Mouse (Mus musculus) left cerebral cortex, adult 11 months (tissue): Measurements from ENCODE around the gene Iffo2.
"Not testable (repeated sequence)": the region's sequence is repeated elsewhere in the genome, so short reads cannot be mapped to it uniquely, and the experiment has no call there.

Source experiments
- DNase-seq: peaks from one replicate; pipeline ENCODE4 v3.0.0; 2022; ENCODE audit warnings: low spot score

Gene Iffo2

DNA sequence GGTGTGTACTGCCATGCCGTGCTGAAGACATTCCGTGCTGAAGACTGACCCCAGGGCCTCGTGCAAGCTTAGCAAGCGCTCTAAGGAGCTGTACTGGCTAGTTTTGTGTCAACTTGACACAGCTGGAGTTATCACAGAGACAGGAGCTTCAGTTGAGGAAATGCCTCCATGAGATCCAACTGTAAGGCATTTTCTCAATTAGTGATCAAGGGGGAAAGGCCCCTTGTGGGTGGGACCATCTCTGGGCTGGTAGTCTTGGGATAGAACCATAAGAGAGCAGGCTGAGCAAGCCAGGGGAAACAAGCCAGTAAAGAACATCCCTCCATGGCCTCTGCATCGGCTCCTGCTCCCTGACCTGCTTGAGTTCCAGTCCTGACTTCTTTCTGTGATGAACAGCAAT lies at the start of gene Iffo2:
TSS of gene Iffo2 (plus strand) at position 301 of the 400 bp plus-strand sequence.
- DNase-seq: not testable (repeated sequence)

DNA sequence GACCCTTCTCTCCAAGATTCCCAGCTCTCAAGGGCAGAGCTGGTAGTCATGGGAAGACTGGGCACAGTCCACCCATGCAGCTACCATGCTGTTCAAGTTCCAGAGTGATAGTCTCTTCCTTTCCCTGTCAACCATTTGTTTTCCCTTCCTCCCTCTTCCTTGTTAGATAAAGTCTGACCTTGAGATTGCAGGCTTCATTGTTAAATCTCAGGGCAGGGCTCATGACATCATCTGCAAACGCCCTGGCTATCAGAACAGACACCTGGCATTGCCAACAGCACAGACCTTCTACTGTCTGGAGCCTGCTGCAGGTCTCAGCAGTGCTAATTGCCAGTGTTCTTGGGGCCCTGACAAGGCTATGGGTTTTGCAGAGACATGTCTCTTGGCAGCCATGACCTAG lies 48.9 kb upstream of the Iffo2 start:
- no peak for DNase-seq

DNA sequence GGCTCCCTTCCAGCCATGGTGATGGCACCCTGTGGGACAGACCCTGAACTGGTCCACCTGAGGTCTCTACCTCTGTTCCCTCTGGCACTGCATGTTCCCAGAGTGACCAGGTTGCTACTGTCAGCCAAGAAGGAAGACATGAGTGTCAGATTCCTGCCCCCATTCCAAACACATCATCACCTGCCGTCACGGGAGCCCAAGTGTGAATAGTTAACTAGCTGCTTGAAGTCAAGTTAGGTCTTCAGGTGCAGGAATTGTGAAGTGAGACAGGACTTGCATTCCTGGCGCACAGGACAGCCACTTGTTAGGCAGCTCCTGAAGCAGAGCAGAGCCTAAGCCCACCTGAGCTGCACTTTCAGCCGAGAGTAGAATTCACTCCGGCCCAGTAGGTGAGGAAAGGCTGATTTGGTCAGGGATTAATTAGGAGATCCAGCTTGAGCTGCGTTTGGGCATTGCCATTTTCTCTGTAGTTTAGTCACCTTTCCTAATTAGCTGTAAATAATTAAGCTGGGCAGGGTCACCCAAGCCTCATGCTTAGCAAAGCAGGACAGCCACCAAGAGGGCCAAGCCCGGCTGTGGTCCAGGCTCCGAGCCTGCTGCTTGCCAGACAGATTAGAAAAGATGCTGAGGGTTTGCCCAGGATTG lies 46.8 kb upstream of the Iffo2 start:
- DNase-seq: no peak

DNA sequence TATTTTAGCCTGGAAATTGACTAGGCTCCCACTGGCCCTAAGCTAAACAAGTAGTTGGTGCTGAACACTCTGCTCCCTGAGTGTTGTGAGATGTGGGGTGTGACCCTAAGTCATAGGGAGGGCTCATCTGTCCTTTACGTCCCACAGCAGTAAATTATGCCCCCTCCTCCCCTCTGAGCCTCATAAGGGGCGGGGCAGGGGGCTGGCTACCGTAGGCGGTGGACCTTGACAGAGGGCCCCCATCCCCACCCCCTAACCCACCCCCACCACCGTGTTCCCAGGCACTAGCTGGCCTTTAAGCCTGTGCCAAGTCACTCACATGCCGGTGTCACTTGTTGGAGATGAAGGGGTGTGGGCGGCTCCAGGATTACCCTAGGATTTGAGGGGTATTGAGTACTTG lies 45.9 kb upstream of the Iffo2 start:
- DNase-seq: no peak

DNA sequence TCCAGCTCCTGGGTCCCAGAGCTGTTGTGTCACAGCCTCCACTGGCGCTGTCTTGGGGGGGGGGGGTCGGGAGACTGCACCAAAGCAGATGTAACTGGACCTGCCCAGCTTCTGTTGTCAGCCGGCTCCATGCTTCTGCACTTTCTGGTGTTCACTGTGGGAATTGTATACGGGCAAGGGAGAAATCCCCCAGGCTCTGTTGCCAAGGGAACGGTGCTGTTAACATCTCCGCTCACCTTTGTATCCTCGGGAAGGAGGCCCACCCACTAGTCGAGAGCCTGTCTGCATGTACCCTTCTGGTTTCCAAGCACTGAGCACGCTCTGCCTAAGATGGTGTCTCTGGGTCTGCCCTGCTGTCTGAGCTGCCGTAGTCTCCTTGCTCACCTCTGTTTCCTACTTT lies 43.3 kb upstream of the Iffo2 start:
- no peak for DNase-seq

DNA sequence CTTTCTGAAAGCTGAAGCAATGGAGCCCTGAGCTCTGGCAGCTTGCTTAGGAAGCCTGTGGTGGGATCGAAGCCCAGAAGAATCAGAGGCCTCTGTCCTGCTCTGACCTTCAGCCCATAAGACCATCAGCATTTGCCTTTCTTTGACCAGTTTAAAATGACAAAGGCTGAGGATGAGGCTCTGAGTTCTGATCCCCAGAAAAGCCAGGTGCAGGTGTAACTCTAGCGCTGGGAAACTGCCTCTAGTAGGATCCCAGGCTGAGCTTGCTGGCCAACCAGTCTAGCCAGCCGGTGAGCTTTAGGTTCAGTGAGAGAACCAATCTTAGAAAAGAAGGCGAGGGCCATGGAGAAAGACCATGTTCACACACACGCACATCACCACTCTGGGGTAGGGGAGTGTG lies 42.0 kb upstream of the Iffo2 start:
- no peak for DNase-seq

DNA sequence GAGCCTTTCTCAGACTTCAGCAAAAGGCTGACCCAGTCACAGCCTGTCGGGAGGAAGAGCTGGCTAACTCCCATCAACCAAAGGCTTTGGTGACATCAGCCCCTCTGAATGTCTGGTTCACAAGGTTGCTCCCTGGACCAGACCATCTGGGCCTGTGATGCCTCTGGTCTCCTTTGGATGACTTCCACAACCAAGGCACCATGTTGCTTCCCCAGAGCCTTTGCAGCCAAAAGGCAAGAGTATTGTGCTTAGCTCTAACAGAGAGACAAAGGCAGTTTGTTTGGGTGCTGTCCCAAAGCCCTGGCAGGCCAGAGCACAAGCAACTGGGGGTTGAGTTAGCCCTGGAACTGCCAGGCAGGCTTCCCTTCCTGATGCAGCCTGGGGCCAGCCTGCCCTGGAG lies 40.4 kb upstream of the Iffo2 start:
- DNase-seq: no peak

DNA sequence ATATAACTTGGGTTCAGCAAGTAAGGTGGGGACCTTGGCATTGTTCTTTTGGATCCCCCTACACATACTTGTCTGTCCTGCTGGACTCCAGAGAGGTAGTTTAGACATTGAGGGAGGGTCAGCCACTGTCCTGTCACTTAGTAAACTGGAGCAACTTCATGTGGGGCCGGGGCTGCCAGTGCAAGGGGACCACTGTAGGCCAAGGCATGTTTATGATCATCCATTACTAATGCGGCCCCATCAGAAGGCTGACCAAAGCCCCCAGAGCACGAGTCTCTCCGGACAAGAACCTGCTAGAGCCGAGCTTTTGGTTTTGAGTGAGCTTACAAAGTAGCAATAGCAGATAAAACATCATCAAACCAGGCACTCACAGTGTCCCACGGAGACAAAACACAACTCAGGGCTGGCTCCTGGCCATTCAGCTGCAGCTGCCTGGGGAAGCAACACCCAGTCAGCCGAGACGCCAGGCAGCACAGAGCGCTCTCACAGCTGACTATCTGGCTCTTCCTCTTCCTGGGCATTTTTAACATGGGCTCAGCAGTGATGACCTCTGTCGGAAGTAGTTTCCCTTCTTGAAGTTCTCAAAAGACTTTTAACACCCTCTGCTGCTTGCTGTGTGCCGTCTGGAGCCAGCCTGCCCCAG lies 39.8 kb upstream of the Iffo2 start:
- no peak for DNase-seq

DNA sequence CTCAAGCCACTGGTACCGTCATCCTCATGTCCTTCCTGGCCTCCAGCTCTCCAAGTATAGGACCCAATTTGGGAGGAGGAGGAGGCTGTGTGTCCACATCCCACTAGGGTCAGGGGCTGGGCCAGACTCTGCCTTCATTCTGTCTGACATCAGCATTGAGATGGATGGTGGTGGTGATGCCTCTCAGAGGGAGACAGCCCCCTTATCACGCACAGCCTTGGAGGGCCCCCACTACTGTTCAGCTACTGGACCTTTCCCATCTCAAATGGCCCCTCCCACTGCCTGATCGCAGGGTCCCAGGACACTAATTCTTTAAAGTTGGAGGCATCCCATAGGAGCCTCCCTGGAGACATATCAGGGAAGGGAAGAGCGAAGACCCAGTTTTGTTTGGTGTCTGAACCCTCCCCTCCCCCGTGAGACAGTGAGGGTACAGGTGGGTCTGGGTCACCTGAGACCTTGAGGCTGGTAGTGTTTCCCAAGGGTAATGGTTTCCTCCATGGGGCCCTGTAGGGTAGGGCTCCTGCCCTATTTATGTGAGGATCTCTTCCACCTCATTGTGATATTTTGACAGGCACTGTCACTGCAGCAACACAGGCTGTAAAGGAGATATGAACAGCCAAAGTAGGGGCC lies 38.7 kb upstream of the Iffo2 start:
- no peak for DNase-seq

DNA sequence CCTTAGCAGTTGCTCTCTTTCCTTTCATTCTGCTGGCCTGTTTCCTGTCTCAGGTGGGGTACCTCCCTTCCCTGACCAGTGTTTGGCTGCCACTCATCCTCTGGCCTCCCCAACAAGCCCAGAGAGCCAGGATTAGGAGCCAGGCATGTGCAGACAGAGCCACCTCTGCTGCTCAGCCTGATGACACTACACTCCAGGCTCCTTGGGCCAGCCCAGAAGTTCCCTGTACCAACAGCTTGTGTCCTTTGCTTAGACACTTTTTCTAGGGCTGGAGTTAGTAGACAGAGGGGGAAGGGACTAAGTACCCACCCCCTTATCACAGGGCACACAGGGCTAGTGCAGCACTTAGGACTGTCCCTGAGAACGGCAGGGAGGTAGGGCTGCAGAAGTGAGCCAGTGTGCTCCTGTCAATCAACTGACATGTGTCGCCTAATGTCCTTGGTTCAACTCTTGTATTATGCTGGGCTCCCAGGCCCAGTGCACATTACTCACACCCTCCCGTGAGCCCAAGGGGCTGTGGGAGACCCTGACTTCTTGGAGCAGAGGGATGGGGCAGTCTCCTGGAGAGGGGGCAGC lies 38.0 kb upstream of the Iffo2 start:
- DNase-seq: no peak

DNA sequence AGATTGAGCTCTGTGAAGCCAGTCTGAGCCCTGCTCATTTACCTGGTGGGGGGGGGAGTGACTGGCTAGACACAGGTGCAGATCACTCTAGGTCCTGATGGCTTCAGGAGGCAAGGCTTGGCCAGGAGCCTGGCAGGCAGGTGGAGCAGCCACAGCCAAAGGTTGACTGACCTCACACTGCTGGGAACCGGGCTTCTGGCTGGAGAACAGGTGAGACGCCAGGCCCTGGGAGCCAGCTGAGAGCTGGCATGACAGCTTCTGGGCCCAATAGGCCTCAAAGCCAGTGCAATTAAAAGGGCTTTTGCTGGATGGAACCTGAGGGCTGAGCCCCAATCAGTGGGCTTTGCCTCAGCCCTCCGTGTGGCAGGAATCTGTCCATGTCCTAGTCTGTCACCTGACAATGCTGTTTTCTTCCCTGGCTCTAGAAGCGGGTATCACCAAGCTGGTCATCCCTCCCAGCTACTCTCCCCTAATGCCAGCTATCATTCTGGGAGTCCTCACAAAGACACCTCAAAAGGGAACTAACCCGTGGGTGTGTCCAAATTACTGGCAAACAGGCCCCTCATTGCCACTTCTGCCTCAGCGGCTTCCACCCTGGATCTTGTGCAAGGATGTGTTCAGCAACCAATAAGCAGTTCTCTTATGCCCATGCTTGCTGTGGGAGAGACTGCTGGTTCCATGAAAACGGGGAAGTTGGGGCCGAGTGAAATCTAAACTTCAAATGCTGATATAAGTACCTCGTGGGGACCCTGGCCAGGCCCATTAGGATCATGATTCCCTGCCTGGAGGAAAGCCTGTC lies 36.9 kb upstream of the Iffo2 start:
- DNase-seq: no peak

DNA sequence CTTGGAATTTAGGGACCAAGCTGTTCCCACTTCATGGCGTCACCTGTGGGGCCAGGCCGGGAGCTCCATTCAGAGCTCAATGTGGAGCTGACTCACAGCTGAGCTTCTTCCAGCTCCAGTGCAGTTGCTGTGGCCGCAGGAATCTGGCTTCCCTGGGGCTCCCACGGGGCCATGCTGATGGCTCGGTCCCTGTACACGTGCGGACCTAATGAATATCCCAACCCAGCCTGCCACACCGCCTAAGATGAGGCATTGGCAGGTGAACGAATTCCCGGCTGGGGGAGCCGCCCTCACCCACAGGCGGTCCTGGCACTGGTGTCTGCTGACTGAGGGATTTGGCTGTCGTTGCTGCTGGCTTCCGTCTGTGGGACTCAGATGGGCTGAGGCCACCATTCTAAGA lies 29.5 kb upstream of the Iffo2 start:
- DNase-seq: no peak

DNA sequence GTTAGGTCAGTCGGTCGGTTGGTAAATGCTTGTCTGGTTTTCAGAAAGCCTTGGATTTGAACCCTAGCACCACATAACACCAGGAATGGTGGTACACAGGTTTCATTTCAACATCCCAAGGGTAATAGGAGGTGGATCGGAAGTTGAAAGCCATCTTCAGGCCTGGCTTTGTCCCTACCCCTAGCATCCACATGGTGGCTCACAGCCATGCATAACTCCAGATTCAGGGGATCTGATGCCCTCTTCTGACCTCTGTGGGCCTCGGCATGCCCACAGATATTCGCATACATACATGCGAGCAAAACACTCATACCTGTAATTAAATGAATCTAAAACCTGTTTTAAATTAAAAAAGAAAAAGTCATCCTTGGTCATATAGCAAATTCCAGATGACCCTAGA lies 28.6 kb upstream of the Iffo2 start:
- DNase-seq: no peak

DNA sequence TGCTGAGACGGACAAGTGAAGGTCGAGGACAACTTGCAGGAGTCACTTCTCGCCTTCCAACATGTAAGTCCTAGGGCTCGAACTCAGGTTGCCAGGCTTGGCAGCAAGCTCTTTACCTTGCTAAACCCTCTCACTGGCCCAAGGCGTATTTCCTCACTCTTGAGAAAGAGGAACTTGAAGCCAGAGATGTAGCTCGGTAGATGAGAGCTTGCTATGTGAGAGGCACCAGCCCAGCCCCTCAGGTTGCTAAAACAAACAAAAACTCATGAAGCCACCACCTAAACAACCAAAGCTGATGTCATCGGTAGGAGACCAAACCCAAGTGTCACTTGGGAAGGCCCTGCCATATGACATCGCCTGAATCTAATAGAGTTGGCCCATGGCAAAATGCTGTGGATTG lies 26.4 kb upstream of the Iffo2 start:
- DNase-seq: no peak

DNA sequence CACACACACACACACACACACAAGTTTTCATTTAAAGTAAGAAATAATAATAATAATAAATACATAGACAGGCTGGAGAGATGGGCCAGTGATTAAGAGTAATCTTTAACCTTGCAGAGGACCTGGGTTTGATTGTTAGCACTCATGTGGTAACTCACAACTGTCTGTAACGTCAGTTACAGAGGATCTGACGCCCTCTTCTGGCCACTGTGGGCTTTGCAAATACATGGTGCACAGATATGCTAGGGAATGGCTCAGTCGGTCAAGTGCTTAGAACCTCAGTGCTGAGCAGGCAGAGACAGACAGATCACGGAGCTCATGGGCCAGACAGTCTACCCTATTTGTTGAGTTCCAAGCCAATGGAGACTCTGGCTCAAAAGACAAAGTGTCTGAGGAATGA lies 24.6 kb upstream of the Iffo2 start:
- no peak for DNase-seq

DNA sequence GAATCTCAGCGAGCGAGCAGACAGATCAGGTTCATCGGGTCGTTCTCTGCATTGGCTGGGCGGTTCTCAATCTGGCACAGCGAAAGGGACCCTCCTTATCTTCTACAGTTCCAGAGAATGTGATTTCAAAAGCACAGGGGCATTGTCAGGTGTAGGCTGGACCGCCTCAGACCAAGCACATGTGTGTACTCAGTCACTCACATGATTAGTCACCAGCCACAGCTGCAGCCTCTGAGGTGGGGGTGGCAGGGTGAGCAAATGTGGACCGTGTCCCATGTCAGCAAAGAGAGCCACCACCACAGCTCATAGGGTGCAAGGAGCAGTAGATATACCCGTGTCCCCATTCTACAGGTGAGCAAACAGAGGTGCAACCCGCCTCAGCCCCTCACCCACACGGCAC lies 23.6 kb upstream of the Iffo2 start:
- no peak for DNase-seq

DNA sequence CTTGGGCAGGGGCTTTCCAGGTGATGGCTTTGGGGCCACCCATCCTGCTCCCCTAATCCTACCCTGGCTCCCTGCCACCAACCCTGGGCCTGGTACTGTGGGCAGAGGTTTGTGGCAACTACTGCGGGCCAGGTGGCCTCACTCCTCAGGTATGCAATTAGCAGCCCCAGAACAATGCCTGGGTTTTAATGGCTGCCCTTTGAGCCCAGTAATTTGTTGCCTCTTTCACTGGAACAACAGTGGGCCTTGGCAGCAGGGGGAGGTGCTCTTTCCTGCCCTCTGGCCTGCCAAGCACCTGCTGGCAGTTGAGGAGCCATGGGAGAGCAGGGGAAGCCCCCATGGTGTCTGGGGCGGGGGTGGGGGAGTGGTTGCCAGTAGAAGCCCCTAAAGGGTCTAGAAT lies 21.3 kb upstream of the Iffo2 start:
- no peak for DNase-seq

DNA sequence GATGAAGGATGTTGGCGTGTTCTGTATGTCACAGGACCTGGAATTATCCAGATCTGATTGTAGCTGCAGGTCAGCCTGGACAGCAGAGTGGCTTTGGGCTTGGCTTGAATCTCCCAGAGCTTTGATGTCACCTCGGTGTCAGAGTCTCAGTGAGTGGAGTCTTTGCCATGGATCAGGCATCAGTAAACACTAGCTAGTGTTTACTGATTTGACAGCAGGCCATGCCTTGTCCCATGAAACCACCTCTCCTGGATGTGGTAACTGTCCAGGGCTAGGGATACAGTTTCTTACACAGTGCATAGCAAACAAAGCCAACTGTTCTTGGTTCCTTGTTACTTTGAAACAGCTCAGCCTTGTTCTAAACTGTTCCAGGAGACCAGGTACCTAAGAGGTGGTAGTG lies 18.8 kb upstream of the Iffo2 start:
- DNase-seq: no peak

DNA sequence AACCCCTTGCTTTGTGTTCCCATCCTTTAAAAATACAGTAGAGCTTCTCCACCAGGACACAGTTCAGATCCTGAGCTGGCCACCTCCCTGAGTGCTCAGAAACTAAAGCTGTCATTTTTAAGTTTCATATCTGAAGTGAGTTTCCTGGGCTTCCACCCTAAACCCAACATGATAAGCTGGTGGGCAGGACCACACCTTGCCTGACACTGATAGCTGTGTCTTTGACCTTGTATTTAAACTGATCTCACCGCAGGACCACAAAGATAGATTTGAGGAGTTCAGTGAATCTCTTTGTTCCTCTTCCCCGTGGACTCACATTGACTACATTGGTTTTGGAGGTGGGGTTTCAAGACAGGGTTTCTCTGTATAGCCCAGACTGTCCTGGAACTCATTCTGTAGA lies 17.4 kb upstream of the Iffo2 start:
- no peak for DNase-seq

DNA sequence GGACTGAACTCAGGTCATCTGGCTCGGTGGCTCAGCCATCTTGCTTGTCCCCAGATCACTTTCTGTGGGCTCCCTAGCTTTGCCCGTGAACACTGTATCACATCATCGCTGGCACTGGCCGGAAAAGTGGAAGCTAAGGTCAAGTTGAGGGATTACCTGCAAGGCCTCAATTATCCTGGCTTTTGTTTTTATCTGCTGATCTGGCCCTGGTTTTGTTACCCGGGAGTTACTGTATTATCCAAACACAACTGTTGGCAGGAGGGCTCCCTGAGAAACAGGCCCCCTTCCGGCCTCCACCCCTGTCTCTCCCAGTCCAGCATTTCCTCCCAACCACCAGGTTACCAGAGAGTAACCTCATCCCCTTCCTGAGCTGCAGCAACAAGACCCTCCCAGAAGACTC lies 11.1 kb upstream of the Iffo2 start:
- no peak for DNase-seq

DNA sequence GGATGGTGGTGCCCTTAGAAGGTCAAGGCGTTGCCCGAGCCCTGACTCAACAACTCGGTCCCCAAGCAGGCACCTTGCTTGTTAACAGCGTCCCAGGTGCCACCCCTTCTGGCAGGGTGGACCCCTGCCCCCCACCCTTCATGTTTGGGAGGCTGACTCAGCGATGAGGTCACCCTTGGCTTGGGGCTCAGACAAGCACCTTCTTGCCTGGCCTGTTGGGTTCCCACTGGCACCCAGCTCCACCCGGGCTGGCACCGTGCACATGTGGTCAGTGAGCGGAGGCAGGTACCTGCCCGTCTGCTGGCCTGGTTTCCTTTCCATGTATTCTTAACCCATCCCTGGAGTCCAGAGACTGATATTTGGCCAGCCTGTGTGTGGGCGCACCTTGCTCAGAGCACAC lies 8.4 kb upstream of the Iffo2 start:
- DNase-seq: no peak

DNA sequence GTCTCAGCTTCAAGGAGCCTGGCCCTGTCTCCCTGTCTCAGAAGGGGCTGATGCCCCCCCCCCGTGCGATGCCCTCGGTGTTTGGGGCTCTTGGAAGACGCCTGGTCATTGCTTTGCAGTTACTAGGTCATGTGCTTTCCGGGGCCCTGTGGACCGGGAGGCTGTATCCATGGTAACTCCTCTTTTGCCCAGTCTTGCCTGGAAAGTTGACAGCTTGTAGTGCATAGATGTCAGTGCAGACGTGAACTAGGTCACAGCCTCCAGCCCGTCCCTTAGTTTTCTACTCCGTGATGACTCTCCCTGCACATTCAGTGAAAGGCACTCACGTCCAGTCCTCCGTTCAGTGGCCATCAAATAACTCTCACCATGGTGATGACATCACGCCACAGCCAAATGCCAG lies 3.9 kb upstream of the Iffo2 start:
- peak; percentile 7 for DNase-seq

DNA sequence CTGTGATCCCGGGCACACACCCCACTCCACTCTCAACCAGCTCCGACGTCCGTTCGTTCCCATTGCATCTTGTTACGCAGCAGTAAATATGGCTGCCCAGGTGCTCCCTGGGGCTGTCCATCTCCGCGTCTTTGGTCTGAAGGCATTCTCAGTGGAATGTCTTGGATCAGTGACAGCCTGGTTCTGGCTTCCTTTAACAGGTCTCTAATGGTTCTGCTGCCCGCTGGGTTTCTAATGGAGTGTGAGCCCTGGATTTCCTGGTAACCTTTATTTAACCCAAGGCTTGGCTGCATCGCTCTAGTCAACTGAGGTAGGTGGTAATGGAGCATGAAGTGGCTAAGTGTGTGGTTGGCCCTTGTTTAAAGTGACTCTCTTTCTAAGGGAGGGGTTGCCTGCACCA lies 1.7 kb downstream of the Iffo2 start:
- no peak for DNase-seq
